In genomic region chrX:38455890-38456634, GRCm38 (mm10) we compare ENCODE assay signal across 8 mouse cellular contexts. TPM values are rescaled to one million over a fixed set of nuclear protein-coding genes. Genes with fewer than 3 reads are reported as not detected.
DNase-seq lines count a peak whose midpoint lies in the region; ATAC-seq and TF ChIP-seq lines count a peak whose summit lies in the region.

Gene Lamp2 (minus strand): TSS chrX:38456454.

- no peaks in the 10 kb centered on the region for H3K27me3 ChIP-seq in embryonic facial prominence, embryonic 15.5 days
- H3K27me3 ChIP-seq in limb, embryonic 14.5 days (ENCODE audit: control insufficient read depth, insufficient read depth, low read length), result no peaks in the 10 kb centered on the region
- H3K27me3 ChIP-seq in midbrain, postnatal 0 days (ENCODE audit: insufficient read depth, low read length), result no peaks in the 10 kb centered on the region

- H3K4me3 ChIP-seq in bone marrow, adult 2 months (replicated peaks; ENCODE audit: control insufficient read depth, low read depth, low read length), result peak within 1 kb of the TSS; percentile 81
- peak within 1 kb of the TSS; percentile 55 for H3K4me3 ChIP-seq in embryonic facial prominence, embryonic 15.5 days (replicated peaks)
- H3K4me3 ChIP-seq in limb, embryonic 14.5 days (replicated peaks; ENCODE audit: low read length), result peak within 1 kb of the TSS; percentile 52
- peak within 1 kb of the TSS; percentile 49 for H3K4me3 ChIP-seq in midbrain, postnatal 0 days (ENCODE audit: low read depth, low read length)

- TF ChIP-seq POLR2A in bone marrow, adult 2 months (IDR thresholded peaks at IDR 0.05; ENCODE audit: borderline replicate concordance, control insufficient read depth, low read depth, low read length), result peak; percentile 79
- 0 out of 2 replicates have a peak, but pooled peaks have one; percentile 47 for TF ChIP-seq POLR2A in limb, embryonic 14.5 days (IDR thresholded peaks at IDR 0.05; ENCODE audit: borderline replicate concordance, extremely low read depth, insufficient read depth, insufficient read length)

- DNase-seq in 416B (ENCODE audit: low read depth), result peak; percentile 92
- DNase-seq in heart, adult 8-10 months (ENCODE audit: low spot score), result peak; percentile 86
- DNase-seq in kidney, adult 9 months, result peak; percentile 91
- DNase-seq in limb, embryonic 14.5 days (ENCODE audit: low spot score), result peak; percentile 89
- peak; percentile 91 for DNase-seq in midbrain, postnatal 0 days (ENCODE audit: low spot score)
- DNase-seq in spleen, postnatal 14 days (ENCODE audit: low spot score in 2 of 2), result peak; percentile 40 to 54

- no peaks in the 10 kb centered on the region; the same call in 1 of the 2 replicates for H3K4me1 ChIP-seq in bone marrow, adult 2 months (ENCODE audit: control insufficient read depth, insufficient read depth, low read length)
- H3K4me1 ChIP-seq in embryonic facial prominence, embryonic 15.5 days, result 0 out of 2 replicates have a peak, but pooled peaks cover 3% of the 10 kb centered on the region
- H3K4me1 ChIP-seq in limb, embryonic 14.5 days (ENCODE audit: control insufficient read depth, insufficient read depth, low read length), result 0 out of 2 replicates have a peak, but pooled peaks cover 3% of the 10 kb centered on the region
- H3K4me1 ChIP-seq in midbrain, postnatal 0 days (ENCODE audit: insufficient read depth, low read length), result no peaks in the 10 kb centered on the region

- peak within 1 kb of the TSS; percentile 40 for H3K4me2 ChIP-seq in embryonic facial prominence, embryonic 15.5 days (replicated peaks)
- H3K4me2 ChIP-seq in limb, embryonic 14.5 days (replicated peaks; ENCODE audit: low read depth, low read length, severe bottlenecking), result peak within 1 kb of the TSS; percentile 47
- peak within 1 kb of the TSS; percentile 57 for H3K4me2 ChIP-seq in midbrain, postnatal 0 days (ENCODE audit: low read depth, low read length, poor library complexity, severe bottlenecking)

- peak within 1 kb of the TSS; percentile 47 for H3K9ac ChIP-seq in embryonic facial prominence, embryonic 15.5 days
- peak within 1 kb of the TSS; percentile 69 for H3K9ac ChIP-seq in limb, embryonic 14.5 days (ENCODE audit: low read depth, low read length, severe bottlenecking)
- H3K9ac ChIP-seq in midbrain, postnatal 0 days (replicated peaks; ENCODE audit: low read length, poor library complexity, severe bottlenecking), result peak within 1 kb of the TSS; percentile 40

- no peaks in the 10 kb centered on the region for H3K9me3 ChIP-seq in embryonic facial prominence, embryonic 15.5 days (replicated peaks)
- no peaks in the 10 kb centered on the region for H3K9me3 ChIP-seq in limb, embryonic 14.5 days (ENCODE audit: control insufficient read depth, low read length)
- no peaks in the 10 kb centered on the region for H3K9me3 ChIP-seq in midbrain, postnatal 0 days (ENCODE audit: low read length)

- no peak for TF ChIP-seq CTCF in bone marrow, adult 2 months (IDR thresholded peaks at IDR 0.05; ENCODE audit: control insufficient read depth, insufficient read depth, low read length)
- TF ChIP-seq CTCF in midbrain, postnatal 0 days (IDR thresholded peaks at IDR 0.05), result no peak

- peak within 1 kb of the TSS; percentile 80 for H3K27ac ChIP-seq in bone marrow, adult 2 months (ENCODE audit: control insufficient read depth, insufficient read depth, low read depth, low read length, poor library complexity)
- H3K27ac ChIP-seq in embryonic facial prominence, embryonic 15.5 days (replicated peaks), result peak within 1 kb of the TSS; percentile 79
- H3K27ac ChIP-seq in limb, embryonic 14.5 days (replicated peaks; ENCODE audit: low read depth, low read length), result peak within 1 kb of the TSS; percentile 63
- peak within 1 kb of the TSS; percentile 21; the same call in 1 of the 2 replicates for H3K27ac ChIP-seq in midbrain, postnatal 0 days (ENCODE audit: low read depth, low read length)

- WGBS in bone marrow, adult 2 months, result 9% methylated on average over 46 of the region's 47 CpGs
- WGBS in embryonic facial prominence, embryonic 15.5 days, result 18% methylated on average over 47 of the region's 47 CpGs
- WGBS in limb, embryonic 14.5 days, result 17% methylated on average over 47 of the region's 47 CpGs
- 14% methylated on average over 41 of the region's 47 CpGs for WGBS in midbrain, postnatal 0 days

- ATAC-seq in embryonic facial prominence, embryonic 15.5 days (ENCODE audit: insufficient number of reproducible peaks, low FRiP score, low TSS enrichment, low read depth), result peak; percentile 89
- peak; percentile 97 for ATAC-seq in limb, embryonic 14.5 days (ENCODE audit: low FRiP score, low read depth)
- ATAC-seq in midbrain, postnatal 0 days (ENCODE audit: low FRiP score), result peak; percentile 97

- H3K36me3 ChIP-seq in embryonic facial prominence, embryonic 15.5 days, result 0 out of 2 replicates have a peak, but pooled peaks cover under 1% of the 10 kb centered on the region
- peaks cover 2% of the 10 kb centered on the region; the same call in 1 of the 2 replicates for H3K36me3 ChIP-seq in limb, embryonic 14.5 days (ENCODE audit: control insufficient read depth, insufficient read depth, low read length)
- H3K36me3 ChIP-seq in midbrain, postnatal 0 days (ENCODE audit: insufficient read depth, low read length), result no peaks in the 10 kb centered on the region

RNA-seq across cellular contexts. Expression of gene Lamp2, which starts in this region (rescaled TPM):
- 10.5 and 35.6 TPM in 2 replicates for polyA plus RNA-seq in bone marrow, adult 2 months (2011; ENCODE audit: insufficient read depth, insufficient read length, low replicate concordance, missing spikeins)
- polyA plus RNA-seq in embryonic facial prominence, embryonic 15.5 days (2015; fragmentation: Nextera tagmentation; extraction: Ambion mirVana), result 141 and 156 TPM in 2 replicates
- 100 to 1,000 TPM; 135 to 137 (median 136) TPM for total RNA-seq in heart, adult 8-10 months (2022)
- 108 and 114 TPM in 2 replicates for polyA plus RNA-seq in limb, embryonic 14.5 days (2012; rRNA removed)
- polyA plus RNA-seq in limb, embryonic 14.5 days (2014; fragmentation: Nextera tagmentation; extraction: Ambion mirVana), result 169 and 172 TPM in 2 replicates
- total RNA-seq in midbrain, postnatal 0 days (2014; rRNA removed), result 55.5 and 66.9 TPM in 2 replicates
- polyA plus RNA-seq in midbrain, postnatal 0 days (2015; fragmentation: Nextera tagmentation; extraction: Ambion mirVana), result 59.9 and 61.5 TPM in 2 replicates

Comparison
In these comparisons a context has a peak if more than half of its experiments do, and no peak if none do; other contexts are left out.
1. Peak in every context shown above with its lines: DNase-seq, ATAC-seq, H3K4me3 ChIP-seq and H3K27ac ChIP-seq.
2. H3K27ac ChIP-seq: peak in every context shown above with its lines; median percentile 80 in bone marrow, adult 2 months; 79 in embryonic facial prominence, embryonic 15.5 days; 63 in limb, embryonic 14.5 days; 21 in midbrain, postnatal 0 days.